Mouse (Mus musculus) heart, adult 2 months (tissue): ENCODE measurements around the gene Acly. TPM values are rescaled to one million over a fixed set of nuclear protein-coding genes. Genes with fewer than 3 reads are reported as not detected.

Experiments
- DNase-seq, 2 experiments: peaks; one replicate each; pipeline ENCODE4 v3.0.0; 2021
- H3K27ac ChIP-seq: fragments of 200-600 bp; 2 replicates; pipeline ENCODE4 v1.8.1; 2022
- H3K27me3 ChIP-seq: fragments of 200-500 bp; 2 replicates; pipeline ENCODE4 v1.6.1; 2012; ENCODE audit warnings: mild to moderate bottlenecking, low read length, inconsistent platforms, mixed read lengths; ENCODE audit not compliant: control insufficient read depth, insufficient read depth
- H3K36me3 ChIP-seq: fragments of 200-500 bp; 2 replicates; pipeline ENCODE4 v1.6.1; 2012; ENCODE audit warnings: low read length, inconsistent platforms; ENCODE audit not compliant: control insufficient read depth, insufficient read depth
- H3K4me1 ChIP-seq: fragments of 200-500 bp; 2 replicates; pipeline ENCODE4 v1.6.1; 2011; ENCODE audit warnings: low read length; ENCODE audit not compliant: control insufficient read depth, insufficient read depth
- H3K4me3 ChIP-seq: fragments of 200-600 bp; 2 replicates; pipeline ENCODE4 v1.8.1; 2022
- H3K79me2 ChIP-seq: fragments of 200-500 bp; replicated peaks from 2 replicates; pipeline ENCODE4 v1.6.1; 2012; ENCODE audit warnings: mild to moderate bottlenecking, inconsistent platforms, low read length, moderate library complexity, mixed read lengths; ENCODE audit not compliant: control insufficient read depth, insufficient read depth
- H3K9ac ChIP-seq: fragments of 200-500 bp; 2 replicates; pipeline ENCODE4 v1.6.1; 2012; ENCODE audit warnings: low read depth, mild to moderate bottlenecking, control low read depth, inconsistent platforms, low read length, mixed read lengths
- CTCF ChIP-seq: fragments of 200-600 bp; IDR thresholded peaks from 2 replicates; pipeline ENCODE4 v1.8.1; 2022; ENCODE audit warnings: antibody characterized with exemption, mild to moderate bottlenecking, moderate library complexity
- EP300 ChIP-seq: fragments of 200-500 bp; IDR thresholded peaks from 2 replicates; pipeline ENCODE4 v1.6.1; 2011; ENCODE audit warnings: low read depth, low read length, control low read depth; ENCODE audit not compliant: insufficient read depth
- POLR2A ChIP-seq: fragments of 200-500 bp; IDR thresholded peaks from 2 replicates; pipeline ENCODE4 v1.6.1; 2011; ENCODE audit warnings: mild to moderate bottlenecking, low read depth, low read length, control low read depth; ENCODE audit not compliant: insufficient read depth
- WGBS: fragments of 180-500 bp; shearing (Covaris S2); methylation state at CpG from one replicate; pipeline ENCODE4 v1.1.7; 2018; 5-methylcytosine and 5-hydroxymethylcytosine counted together
- intact Hi-C: fragments of 180-260 bp; cut with DNase I; formaldehyde crosslinking; loops from one replicate; pipeline ENCODE4 v1.15.1; 2025
- polyA plus RNA-seq: library from polyadenylated mRNA; depleted of rRNA; stranded (reverse); fragments of >200 nt; gene quantifications from 2 replicates; pipeline ENCODE4 v1.2.3, GENCODE M21; 2012
- total RNA-seq, 2 experiments: library from RNA; stranded (reverse); gene quantifications; 2 replicates each; pipeline ENCODE4 v1.2.3; 2021

Gene Acly
- total and polyA plus RNA-seq, 3 experiments = 25.5 to 74.7 (median 34.6) TPM

DNA sequence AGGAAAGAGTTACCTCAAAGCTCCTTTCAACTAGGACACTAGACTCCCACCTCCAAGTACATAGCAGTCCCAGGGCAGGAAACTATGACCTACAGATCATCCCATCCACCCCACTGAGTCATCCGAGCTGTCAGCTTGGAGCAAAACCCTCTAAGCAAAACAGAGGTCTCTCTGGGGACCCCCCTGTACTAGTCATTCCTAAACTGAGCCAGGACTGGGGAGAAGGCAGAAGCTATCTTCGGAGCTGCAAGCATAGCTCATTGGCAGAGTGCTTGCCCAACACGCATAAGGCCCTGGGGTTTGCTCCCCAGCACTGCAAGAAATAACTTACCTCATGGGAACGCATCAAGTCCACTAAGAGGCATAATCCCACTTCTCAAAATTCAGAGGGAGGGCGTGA, 3.4 kb downstream of the Acly start:
- Histone ChIP-seq H3K27ac (no peak overlapping the region; the same call in 1 of the 2 replicates), H3K79me2 (peaks cover 1% of the 10 kb centered on the region; the same call in 1 of the 2 replicates), H3K9ac (no peak overlapping the region), H3K27me3 (no peaks in the 10 kb centered on the region), H3K4me1 (peaks cover 2% of the 10 kb centered on the region), H3K36me3 (no peaks in the 10 kb centered on the region), H3K4me3 (no peak overlapping the region)
- intact Hi-C loops = no loop called here
- WGBS = 66% methylated on average over 5 of the region's 5 CpGs
- no peak for TF ChIP-seq CTCF
- no peak for TF ChIP-seq EP300
- TF ChIP-seq POLR2A = no peak
- peak in 1 of 2 experiments; percentile 33 for DNase-seq

DNA sequence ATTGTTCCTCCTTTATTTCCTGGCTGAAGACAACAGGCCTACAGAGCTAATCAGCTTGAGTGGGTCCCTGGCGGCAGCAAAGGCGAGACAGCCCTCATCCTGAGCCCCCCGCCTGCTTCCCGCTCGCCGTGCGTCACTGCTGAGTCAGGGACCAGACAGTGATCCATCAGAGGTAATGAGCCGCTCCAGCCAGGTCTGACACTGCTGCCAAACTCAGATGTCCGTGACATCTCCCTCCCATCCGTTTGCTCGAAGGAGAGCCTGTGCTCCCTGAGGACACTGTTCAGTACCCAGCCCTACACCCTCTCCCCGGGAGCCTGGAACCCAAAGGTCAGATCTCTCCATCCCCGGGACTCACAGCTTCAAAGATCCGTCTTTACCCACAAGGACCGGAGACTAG, 7.0 kb downstream of the Acly start:
- no peak overlapping the region for H3K9ac ChIP-seq
- DNase-seq = no peak
- H3K4me1 ChIP-seq = peaks cover 2% of the 10 kb centered on the region
- H3K27ac ChIP-seq = no peak overlapping the region
- no peaks in the 10 kb centered on the region for H3K36me3 ChIP-seq
- TF ChIP-seq CTCF (no peak), EP300 (no peak), POLR2A (no peak)
- intact Hi-C loops = no loop called here
- peaks cover 1% of the 10 kb centered on the region; the same call in 1 of the 2 replicates for H3K79me2 ChIP-seq
- 89% methylated on average over 15 of the region's 15 CpGs for WGBS
- no peak overlapping the region for H3K4me3 ChIP-seq
- H3K27me3 ChIP-seq = no peaks in the 10 kb centered on the region

DNA sequence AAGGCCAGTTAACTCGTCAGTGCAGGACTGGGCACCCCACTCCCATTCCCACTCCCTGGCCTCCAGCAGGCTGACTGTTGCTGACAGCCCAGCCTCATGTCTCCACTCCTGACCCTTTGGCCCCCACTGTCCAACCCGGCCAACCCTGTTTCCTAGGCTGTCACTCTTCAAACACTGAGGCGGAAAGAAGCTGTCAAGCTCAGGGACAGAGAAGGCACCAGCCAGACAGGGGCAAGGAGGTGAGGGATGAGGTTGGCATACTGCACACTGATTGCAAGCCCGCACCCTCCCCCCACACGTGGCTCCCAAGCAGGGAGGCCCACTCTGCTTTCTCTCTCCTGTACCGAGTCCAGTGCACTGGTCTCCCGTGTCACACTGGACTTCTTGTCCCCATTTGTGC, 8.6 kb downstream of the Acly start:
- Histone ChIP-seq H3K79me2 (no peaks in the 10 kb centered on the region), H3K27ac (no peak overlapping the region), H3K27me3 (no peaks in the 10 kb centered on the region), H3K36me3 (no peaks in the 10 kb centered on the region), H3K9ac (no peak overlapping the region), H3K4me1 (no peaks in the 10 kb centered on the region), H3K4me3 (no peak overlapping the region)
- no peak for DNase-seq
- WGBS = 80% methylated on average over 7 of the region's 7 CpGs
- intact Hi-C loops = no loop called here
- TF ChIP-seq CTCF (no peak), POLR2A (no peak), EP300 (no peak)

DNA sequence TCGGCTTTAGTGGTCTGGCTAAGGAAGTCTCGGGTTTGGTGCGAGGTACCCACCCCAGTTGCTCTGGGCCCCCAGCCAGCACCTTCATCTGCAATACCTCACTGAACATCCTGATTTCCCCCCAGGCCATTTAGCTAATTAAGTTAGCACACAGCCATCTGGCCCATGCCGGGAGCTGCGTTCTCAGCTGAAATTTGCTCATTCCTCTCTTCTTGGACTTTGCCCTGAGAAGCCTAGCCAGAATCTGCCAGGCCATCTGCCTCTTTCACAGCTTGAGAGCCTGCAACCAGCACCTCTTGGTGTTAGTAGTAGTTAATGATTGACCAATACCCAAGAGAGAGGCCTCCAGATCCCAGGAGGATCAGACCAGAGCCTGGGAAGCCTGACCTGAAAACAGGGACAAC, 9.6 kb downstream of the Acly start:
- Histone ChIP-seq H3K79me2 (no peaks in the 10 kb centered on the region), H3K9ac (no peak overlapping the region), H3K36me3 (no peaks in the 10 kb centered on the region), H3K27me3 (no peaks in the 10 kb centered on the region), H3K4me3 (no peak overlapping the region), H3K27ac (no peak overlapping the region), H3K4me1 (no peaks in the 10 kb centered on the region)
- intact Hi-C loops = no loop called here
- WGBS = 74% methylated on average over 5 of the region's 5 CpGs
- DNase-seq = no peak
- no peak for TF ChIP-seq POLR2A
- TF ChIP-seq CTCF = no peak
- no peak for TF ChIP-seq EP300

DNA sequence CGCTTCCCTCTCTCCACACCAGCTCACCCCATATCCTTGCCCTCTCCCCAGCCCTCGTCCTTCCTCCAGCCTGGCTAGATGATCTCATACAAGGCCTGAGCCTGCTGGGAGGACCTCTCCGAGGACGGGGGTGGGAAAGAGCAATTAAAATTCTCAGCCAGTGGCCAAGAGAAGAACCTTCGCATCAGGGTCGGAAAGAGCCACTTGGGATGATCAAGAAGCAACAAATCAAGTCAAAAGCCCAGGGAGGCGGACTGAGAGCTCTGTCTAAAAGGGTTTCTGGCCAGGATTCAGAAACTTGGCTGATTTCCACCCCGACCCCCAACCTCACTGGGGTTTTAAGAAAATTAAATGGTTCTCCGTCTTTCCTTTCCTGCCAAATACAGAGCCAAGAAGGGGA, 11.5 kb downstream of the Acly start:
- TF ChIP-seq EP300 = no peak
- TF ChIP-seq POLR2A = no peak
- TF ChIP-seq CTCF = no peak
- Histone ChIP-seq H3K27ac (no peak overlapping the region), H3K27me3 (no peaks in the 10 kb centered on the region), H3K36me3 (no peaks in the 10 kb centered on the region), H3K4me3 (no peak overlapping the region), H3K9ac (no peak overlapping the region), H3K79me2 (no peaks in the 10 kb centered on the region), H3K4me1 (no peaks in the 10 kb centered on the region)
- DNase-seq = no peak
- intact Hi-C loops = no loop called here
- WGBS = 76% methylated on average over 9 of the region's 9 CpGs

DNA sequence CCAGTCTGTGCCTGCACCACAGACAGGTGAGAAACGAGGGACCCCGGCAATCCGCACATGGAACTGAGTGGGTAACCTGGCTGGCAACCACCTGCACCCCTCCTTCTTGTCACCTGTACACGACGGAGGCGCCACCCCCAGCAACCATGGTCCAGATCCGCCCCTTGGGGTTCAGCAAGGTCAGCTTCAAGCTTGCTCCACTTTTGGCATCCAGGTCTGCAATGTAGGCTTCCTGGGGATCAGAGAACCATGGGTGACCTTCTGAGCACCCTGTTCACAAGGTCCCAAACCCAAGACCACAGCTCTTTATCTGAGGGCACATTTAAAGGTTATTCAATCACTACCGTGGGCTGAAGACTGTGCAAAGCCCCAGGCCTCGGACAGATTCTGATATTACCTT, 12.0 kb downstream of the Acly start:
- H3K4me1 ChIP-seq = no peaks in the 10 kb centered on the region
- no peak for TF ChIP-seq CTCF
- TF ChIP-seq POLR2A = no peak
- TF ChIP-seq EP300 = no peak
- no peak overlapping the region for H3K27ac ChIP-seq
- DNase-seq = no peak
- no peak overlapping the region for H3K9ac ChIP-seq
- no peaks in the 10 kb centered on the region for H3K27me3 ChIP-seq
- no peak overlapping the region for H3K4me3 ChIP-seq
- no peaks in the 10 kb centered on the region for H3K36me3 ChIP-seq
- no peaks in the 10 kb centered on the region for H3K79me2 ChIP-seq
- 90% methylated on average over 9 of the region's 9 CpGs for WGBS
- intact Hi-C loops = no loop called here

DNA sequence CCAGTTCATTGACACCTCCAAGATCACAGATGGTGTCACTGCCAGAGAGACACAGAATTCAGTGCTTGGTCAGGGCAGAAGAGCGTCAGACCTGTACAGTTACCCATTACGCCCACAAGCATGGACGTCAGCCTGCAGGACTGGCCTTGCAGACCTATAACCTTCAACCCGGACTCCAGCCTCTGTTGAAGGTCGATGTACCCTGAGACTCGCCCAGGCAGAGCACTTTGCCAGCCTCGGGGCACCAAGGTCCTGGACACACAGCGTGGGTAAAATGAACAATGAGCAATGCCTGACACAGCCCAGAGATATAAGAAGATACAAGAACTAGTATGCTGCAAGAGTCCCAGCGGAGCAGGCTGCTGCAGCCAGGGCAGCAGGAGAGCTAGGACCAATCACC, 12.7 kb downstream of the Acly start:
- Histone ChIP-seq H3K79me2 (no peaks in the 10 kb centered on the region), H3K27me3 (no peaks in the 10 kb centered on the region), H3K4me3 (no peak overlapping the region), H3K36me3 (no peaks in the 10 kb centered on the region), H3K27ac (no peak overlapping the region), H3K4me1 (no peaks in the 10 kb centered on the region), H3K9ac (no peak overlapping the region)
- 92% methylated on average over 9 of the region's 9 CpGs for WGBS
- TF ChIP-seq EP300 = no peak
- no peak for TF ChIP-seq POLR2A
- TF ChIP-seq CTCF = no peak
- intact Hi-C loops = no loop called here
- no peak for DNase-seq
